Mouse (Mus musculus): Measurements from ENCODE around the gene Ttc29. TPM values are rescaled to one million over a fixed set of nuclear protein-coding genes. Genes with fewer than 3 reads are reported as not detected.
A peak's percentile ranks its signal among the peaks of the same experiment; 100 is the strongest.

Ttc29 gene
- total RNA-seq, 2 experiments from 2014 or later: 0.50 to 0.98 TPM

DNA sequence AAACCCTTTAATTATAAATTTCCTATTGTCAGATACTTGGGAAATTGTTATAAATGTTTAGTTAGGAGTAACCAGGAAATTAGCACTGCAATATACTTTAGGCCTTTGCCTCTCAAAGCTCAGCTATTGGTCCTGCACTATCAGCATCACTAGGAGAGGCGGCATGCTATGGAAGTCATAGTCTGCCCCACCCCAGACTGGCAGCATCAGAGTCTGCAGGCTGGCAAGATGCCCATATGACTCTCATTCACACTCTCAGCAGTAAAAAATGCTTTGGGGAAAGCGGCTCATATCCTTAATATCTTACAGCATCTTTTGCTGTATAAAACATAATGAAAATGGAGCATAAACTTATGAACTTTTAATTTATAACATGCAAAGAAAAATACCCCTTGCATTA, 64.3 kb downstream of the Ttc29 start:
- DNase-seq (ENCODE audit: low spot score in 2 of 2): no peak

DNA sequence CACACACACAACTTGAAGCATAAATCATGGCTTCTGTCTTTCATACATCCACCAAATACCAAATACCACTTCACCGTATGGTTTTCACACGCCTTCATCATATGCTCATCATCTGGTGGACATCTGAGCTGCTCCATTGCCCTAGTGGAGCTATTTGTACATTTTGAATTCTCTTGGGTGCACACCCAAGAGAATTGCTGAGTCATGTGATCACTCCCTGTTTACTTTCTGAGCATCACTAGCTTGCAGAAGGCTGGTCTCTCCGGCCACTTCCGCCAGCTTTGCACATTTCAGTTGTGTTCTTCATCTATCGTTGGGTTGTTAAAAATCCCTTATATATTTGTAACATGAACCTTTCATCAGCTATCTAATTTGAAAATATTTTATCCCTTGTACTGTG, 65.5 kb downstream of the Ttc29 start:
- no peak for DNase-seq (ENCODE audit: low spot score in 2 of 2)

DNA sequence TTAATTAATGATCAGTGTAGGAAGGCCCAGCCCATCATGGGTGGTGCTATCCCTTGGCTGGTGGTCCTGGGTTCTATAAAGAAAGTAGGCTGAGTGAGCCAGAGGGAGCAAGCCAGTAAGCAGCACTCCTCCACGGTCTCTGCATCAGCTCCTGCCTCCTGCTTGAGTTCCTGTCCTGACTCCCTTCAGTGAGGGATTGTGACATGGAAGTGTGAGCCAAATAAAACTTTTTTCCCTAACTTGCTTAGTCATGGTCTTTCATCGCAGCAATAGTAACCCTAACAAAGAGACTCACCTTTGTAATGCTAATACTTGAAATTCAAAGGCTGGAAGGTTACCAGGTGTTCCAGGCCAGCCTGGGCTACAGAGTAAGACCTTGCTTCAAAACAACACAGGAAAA, 71.7 kb downstream of the Ttc29 start:
- DNase-seq (ENCODE audit: low spot score in 2 of 2): no peak

DNA sequence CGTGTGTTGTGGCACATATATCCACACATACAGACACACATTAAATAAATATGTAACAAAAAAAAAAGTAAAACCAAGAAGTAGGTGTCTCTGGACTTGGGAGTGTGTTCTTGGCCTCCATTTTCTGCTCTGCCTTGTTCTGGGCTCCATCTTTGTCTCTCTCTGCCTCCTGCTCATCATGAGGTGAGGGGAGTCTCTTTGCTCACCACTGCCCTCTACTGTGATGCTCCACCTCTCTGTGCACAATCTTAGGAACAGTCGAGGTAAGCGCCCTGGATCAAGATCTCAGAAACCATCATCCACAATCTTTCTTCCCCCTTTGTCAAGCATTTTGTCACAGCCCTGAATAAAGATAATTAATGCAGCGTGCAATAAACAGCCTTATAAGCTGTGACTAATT, 72.3 kb downstream of the Ttc29 start:
- no peak for DNase-seq (ENCODE audit: low spot score in 2 of 2)

DNA sequence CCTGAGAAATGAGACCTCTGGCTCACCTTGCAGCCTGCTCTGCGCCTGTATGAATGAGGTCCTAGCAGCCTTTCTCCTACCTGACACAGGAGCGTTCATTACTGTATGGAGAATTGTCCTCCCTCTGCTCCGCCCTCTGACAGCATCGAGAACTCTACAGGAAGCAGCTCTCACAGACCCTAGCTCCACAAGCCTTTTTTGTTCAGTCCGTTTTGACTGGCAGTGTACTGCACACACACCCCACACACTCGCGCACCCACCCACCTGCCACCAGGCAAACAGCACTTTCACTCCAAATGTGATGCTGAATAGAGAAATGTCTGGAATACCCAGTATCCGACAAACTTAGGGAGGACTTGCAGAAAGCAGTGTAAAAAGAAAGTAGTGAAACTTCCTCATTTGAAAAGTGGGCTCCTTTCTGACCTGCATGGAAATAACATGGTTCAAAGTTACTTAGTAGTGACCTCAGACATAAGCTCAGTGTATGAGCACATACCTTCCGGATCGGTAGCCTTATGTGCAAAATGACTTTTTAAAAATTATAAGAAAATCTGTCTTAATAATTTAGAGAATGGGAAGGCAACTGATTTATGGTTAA, 76.4 kb downstream of the Ttc29 start:
- DNase-seq (ENCODE audit: low spot score in 2 of 2): no peak

DNA sequence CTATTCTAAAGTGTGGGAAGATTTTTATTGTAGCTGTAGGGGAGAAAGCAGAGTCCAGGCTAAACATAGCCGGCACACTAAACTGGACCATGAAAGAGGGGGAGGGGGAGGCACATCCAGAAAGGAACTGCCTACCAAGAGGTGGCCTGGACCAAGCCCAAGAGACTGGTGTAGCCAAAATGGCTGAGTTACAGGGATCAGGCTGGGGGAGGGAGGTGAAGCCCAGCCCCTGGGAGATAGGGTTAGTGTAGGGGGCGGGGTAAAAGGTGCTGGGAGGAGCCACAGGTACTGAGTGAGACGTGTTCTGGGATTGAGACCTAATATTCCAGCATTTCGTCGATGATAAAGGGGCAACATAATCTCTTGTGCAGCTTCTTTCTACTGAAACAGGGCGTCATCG, 77.2 kb downstream of the Ttc29 start:
- no peak for DNase-seq (ENCODE audit: low spot score in 2 of 2)

DNA sequence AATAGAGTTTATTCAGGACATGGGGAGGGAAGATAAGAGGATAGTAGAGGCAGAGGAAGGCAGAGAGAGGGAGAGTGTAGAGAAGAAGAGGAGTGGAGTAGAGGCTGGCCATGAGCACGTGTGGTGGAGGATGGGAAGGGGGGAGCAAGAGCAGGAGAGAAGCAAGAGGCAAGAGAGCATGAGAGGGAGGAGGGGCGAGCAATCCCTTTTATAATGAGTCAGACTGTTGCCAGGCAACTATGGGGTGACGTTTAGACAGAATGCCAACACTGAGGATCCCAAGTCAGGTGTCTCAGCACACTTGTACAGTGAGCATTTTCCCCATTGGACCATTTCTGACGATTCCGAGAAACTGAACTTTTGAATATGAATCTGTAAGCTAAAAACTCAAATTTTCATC, 82.4 kb downstream of the Ttc29 start:
- DNase-seq (ENCODE audit: low spot score in 2 of 2): no peak

DNA sequence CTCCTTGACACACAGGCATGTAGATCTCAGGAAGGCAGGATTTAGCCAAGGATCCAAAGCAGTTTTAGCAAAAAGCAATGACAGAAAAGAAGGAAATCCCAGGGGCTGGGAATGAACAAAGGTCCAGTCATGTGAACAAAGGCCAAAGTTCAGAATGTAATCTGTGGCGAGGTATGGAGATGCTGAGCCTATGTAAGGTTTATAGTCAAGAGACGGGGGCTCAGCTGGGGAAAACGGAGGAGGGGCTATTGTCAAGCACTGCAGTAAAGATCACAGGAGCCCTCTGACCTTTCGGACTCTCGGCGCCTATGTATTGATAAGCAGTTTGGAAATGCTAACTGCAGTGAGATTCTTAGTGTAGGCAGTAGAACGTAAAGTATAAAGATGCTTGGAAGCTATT, 90.5 kb downstream of the Ttc29 start:
- no peak for DNase-seq (ENCODE audit: low spot score in 2 of 2)

DNA sequence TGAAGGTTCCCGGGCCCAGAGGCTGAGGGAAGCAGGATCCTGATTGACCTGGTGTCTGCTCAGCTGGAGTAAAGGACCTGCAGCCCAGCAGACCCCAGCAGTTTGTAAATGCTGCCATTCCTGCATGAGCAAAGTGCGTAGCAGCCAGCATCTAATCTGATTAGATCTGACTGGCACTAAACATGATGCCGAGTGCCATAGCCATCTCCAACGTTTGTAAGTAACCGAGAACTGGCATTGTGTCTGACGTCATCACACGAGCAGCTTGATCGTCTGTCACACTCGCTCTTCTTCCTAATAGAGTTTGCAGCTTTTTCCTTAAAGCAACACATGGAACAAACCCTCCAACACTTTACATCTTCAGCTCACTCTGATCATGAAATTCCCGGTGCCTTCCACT, 93.5 kb downstream of the Ttc29 start:
- peak in 1 of 2 experiments; percentile 12 for DNase-seq (ENCODE audit: low spot score in 2 of 2)

DNA sequence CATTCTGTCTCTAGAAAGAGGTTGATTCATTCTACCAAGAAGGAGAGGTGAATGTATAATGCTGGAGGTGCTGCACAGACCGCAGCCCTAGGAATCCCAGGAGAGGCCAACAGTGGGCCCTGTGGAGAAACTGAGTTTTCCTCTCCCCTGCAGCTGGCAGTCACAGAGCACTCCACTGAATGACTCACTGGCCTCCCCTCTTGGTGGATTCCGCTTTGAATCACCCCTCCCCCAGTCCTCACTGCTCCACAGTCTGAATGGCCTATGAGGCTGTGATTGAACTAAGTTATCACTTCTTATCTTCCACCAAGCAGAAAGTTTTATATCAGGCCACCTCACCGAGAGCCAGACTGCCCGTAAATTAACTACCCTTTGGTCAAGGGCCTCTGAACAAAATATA, 94.0 kb downstream of the Ttc29 start:
- peak in 1 of 2 experiments; percentile 17 for DNase-seq (ENCODE audit: low spot score in 2 of 2)

DNA sequence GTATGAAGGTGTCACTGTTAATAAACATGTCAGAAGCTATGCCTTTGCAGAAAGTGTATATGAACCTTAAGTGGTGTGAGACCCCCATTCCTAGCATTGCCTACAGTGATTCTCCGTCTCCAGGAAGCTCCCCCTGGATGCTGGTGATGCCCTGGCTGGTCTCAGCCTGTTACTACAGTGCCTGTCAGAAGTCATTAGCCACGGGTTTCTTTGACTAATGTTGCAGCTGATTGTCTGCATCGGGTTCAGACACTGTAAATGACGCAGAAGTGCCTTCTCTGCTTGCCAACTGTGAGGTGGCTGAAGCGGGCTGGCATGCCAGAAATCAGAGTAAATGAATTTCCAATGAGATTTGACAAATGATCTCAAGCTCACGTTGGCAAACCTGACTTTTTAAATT, 96.4 kb downstream of the Ttc29 start:
- no peak for DNase-seq (ENCODE audit: low spot score in 2 of 2)

DNA sequence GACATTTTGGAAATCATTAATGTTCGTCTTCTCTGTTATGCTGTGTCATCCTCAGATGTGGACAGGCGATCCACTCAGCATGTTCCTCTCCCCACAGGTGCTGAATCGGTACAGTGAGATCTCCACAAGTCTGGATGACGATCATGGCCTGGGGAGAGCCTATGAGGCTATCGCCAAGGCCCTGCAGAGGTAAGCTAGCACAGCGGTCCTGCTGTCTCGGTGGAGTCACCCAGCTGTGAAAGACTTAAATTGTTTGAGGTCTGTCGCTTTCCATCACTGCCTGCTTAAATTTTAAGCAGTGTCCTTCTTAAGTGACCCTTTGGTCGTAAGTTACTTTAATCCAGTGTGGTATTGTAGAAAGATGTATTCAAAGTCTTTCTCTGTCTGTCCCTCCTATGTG, 102.5 kb downstream of the Ttc29 start:
- no peak for DNase-seq (ENCODE audit: low spot score in 2 of 2)

DNA sequence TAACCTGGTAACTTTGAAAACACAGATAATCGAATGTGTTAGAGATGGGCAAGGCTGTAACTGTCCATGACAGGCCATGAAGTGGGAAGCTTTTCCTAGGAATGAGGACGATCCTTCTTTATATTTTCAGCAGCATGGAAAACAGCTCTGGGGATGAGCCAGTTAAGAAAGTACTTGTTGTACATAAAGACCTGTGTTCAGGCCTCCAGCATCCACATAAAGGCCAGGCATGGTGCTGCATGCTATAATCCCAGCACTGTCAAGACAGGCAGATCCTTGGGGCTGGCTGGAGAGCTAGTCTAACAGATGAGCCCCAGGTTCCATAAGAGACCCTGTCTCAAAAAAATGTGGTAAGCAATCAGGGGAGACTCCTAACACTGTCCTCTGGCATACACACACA, 104.6 kb downstream of the Ttc29 start:
- DNase-seq (ENCODE audit: low spot score in 2 of 2): no peak

DNA sequence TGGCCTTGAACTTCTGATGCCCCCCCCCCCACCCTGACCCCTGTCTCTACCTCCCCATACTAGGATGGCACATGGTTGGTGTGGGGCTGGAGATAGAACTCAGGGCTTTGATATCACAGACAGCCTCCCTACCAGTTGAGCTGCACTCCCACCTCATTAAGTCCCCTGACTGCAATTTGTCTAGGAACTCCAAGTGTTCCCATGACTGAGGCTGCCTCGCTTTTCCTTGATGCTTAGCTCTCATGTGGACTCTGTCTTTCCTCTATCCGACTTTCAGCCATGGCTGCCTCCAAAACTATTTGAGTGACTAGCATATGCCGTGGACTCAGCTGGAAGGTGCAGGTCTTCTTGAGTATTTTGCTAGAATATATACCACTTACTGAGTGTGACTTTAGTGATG, 110.3 kb downstream of the Ttc29 start:
- no peak for DNase-seq (ENCODE audit: low spot score in 2 of 2)

DNA sequence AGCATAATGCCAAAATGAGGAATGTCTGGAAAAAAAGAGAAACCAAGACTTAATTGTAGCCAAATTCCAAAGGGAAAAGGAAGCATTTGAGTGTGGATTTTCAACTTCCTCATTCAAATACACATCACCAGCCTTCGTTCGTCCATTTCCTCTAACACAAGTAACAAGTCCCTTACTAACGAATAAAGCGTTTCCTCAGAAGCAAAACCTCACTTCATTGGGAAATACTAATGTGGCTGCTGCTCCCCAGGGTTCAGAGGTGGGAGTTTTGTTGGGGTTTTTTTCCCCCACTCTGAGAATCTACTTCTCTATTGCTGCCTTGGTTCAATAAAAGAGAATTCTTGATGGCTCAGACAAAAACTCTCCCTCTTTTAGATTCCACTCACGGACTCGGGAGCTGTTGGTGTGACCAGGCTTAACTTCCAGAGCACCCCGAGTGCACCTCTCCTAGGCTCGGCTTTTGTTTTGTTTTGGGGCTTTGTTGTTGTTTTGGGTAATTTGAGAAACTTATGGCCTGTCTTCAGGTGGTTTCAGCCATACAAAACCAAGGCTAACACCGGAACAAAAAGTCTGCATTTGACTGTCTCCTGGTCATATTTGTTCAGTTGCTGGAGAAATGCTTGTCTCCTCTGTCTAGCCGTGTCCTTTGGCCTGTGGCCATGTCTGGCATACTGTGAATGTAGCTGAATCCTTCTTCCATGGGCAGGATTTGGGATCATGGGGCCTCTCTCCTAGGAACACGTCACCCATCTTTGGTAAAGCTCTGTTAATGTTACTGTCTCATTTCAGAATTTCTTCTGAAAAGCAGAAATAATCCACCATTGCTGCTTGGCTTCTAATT, 127.8 kb downstream of the Ttc29 start:
- peak; percentile 56 to 61 for DNase-seq (ENCODE audit: low spot score in 2 of 2)

DNA sequence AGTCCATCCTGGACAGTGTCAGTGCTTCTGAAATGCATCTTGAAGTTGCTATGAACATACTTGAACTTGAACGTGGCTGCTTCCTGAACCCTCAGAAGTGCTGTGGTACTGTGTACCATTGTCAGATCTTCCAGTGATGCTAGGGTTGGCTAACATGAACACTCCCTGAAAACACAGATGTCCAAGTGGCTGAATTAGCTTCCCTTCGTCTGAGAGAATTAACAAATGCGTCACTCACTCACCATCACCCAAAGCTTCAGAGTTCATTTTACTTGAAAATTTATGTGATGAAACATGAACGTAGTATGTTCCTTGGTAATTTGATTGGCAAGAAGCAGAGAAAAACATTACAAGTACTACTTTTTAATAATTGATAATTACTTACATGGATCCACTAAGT, 129.1 kb downstream of the Ttc29 start:
- DNase-seq (ENCODE audit: low spot score in 2 of 2): no peak

DNA sequence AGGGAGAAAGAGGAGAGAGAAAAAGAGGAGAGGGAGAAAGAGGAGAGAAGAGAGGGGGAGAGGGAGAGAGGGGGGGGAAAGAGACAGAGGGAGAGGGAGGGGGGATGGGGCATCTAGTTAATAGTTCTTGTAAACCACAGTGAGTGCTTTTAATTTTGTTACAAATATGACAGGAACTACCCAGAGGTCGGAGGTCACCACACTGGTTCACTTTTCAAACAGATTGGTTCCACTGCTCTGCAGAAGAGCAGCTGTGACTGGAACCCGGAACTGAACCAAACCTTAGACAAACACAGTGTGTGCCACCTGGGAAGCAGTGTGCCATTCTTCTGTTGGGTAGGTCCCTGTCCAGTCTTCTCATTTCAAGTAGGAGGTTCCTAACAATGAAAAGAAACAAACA, 130.9 kb downstream of the Ttc29 start:
- no peak for DNase-seq (ENCODE audit: low spot score in 2 of 2)

DNA sequence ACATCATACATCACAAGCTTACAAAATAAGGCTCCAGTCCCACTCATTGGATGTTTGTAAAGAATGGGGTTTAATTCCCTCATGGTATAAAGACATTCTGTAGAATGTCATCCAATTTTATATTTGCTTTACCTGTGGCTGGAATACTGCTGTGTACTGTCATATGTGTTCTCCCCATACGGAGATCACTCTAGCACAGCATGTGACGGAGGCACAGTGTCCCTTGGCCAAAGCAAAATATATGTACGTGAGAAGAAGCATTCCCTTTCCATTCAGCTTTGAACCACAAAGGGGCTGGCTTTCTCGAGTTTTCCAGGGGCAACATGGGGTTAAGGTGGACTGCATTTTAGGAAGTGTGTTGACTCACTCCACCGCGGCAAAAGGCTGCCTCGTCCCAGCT, 132.6 kb downstream of the Ttc29 start:
- no peak for DNase-seq (ENCODE audit: low spot score in 2 of 2)

DNA sequence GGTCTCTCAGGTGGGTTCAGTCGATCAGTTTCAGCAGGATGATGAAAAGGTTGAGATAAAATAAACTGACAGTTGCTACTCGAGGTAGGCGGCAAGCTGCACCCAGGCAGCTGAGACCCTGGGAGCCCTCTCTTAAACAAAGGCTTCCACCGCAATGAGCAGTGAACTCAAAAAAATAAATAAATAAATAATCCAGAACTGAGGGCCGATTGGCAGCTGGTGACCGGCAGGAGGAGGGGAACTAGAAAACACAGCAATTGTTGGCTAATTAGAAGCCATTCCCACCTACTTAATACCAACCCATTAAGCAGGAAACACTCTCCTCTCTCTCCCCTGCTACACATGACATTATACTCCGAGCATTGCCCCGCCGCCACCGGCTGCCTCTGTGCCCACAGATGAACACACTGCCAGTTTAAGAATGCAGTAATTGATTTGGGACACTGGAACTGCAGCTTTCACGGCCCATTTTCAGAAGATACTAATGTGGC, 133.1 kb downstream of the Ttc29 start:
- DNase-seq (ENCODE audit: low spot score in 2 of 2): peak; percentile 14 to 34

DNA sequence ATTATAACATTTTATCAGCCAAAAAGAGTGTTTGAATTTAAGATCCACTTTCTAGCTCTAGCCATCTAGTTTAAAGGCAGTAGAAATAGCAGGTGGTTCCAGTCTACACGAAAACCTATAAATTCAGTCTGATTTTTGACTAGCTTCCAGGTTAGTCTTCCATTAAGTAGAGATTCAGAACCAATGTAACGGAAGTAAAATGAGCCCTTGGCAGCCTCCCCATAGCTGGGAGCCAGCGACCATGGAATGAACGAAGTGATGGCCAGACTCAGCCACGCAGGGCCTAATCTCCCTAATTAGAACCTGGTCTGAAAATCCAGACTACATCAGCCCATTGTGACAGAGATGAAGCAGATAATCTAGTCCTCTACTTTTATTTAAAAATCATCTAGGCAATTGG, 140.8 kb downstream of the Ttc29 start:
- DNase-seq (ENCODE audit: low spot score in 2 of 2): peak in 1 of 2 experiments; percentile 14

DNA sequence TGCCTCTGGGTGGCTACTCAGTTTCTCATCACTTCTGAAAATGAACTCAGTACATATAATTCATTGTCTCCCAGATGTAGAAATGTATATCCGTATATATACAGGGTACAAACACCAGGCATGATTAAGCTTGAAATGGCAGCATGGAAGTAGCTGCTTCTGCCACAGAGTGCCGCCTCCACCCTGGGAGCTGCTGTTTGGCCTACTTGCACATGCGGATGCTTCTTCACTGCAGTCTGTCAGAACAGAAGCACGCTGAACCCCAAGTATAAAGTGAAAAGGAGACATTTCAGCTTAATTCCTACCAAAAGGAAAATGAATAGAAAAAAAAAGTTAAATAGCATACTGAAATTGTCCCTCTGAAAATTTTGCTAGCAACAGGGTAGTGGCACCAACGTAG, 141.7 kb downstream of the Ttc29 start:
- DNase-seq (ENCODE audit: low spot score in 2 of 2): peak in 1 of 2 experiments; percentile 12

DNA sequence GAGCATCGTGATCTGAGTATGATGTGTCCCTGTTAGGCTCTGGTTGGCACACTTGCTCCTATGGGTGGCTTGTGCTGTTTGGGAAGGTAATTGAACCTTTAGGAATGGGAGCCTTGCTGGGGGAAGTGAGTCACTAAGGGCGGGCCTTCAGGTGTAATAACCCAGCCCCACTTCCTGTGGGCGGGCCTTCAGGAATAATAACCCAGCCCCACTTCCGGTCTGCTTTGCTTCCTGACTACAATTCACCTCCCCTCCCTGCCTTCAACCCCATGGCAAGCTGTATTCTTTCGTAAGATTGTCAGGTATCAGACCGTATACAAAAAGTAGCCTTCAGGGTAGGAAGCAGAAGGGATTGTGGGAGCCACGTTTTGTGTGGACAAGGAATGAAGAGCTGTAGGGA, 177.7 kb downstream of the Ttc29 start:
- no peak for DNase-seq (ENCODE audit: low spot score in 2 of 2)

DNA sequence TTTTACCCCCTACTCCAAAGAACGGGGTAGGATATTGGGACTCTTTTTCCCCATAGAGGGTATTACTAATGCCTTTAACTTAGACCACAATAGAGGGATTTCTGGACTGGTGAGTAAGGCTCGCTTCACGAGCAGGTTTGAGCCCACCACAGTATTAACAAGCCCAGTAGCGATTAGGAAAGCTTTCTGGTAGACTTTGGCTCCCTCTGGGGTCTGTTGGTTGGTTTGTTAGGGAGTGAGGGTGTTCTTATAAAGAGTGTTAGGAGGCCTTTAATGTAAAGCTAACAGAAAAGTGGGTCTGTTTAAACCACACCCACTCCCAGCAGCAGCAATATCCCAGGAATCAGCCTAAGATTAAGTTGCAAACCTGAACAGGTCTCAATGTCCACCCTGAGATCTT, 206.2 kb downstream of the Ttc29 start:
- DNase-seq (ENCODE audit: low spot score in 2 of 2): no peak

Measured in layer of hippocampus, postnatal 10 days (tissue).